Mouse (Mus musculus): ENCODE results near the gene Fam155a.
"Not testable (repeated sequence)": the region's sequence is repeated elsewhere in the genome, so short reads cannot be mapped to it uniquely, and the experiment has no call there.

Gene Fam155a

DNA sequence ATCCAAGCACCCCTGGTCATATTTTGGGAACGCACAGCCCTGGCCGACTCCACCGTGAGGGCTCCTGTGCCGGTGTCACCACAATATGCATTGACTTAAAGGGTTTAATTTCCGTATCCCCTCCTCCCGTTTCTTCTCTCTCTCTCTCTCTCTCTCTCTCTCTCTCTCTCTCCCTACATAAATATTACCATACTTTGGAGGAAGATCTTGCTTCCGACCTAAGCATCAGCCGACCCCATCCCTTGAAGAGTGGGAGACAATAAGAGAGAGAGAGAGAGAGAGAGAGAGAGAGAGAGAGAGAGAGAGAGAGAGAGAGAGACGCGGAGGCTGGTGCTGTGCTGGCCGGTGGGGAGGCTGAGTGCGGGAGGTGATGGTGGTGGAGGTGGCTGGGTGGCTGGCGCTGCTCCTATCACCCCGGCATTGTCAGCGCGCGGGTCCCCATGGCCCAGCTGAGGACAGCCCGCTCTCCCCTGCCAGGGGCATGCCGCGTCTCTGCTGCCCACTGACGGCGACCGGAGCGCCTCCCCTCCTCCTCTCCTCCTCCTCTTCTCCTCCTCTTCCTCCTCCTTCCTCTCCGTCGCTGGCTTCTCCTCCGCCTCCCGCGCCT is at the start of gene Fam155a:
Gene Fam155a, minus strand, starts transcription at position 163 of the 607 bp plus-strand sequence.
- DNase-seq (ENCODE audit: low read depth, low spot score), result no peak

DNA sequence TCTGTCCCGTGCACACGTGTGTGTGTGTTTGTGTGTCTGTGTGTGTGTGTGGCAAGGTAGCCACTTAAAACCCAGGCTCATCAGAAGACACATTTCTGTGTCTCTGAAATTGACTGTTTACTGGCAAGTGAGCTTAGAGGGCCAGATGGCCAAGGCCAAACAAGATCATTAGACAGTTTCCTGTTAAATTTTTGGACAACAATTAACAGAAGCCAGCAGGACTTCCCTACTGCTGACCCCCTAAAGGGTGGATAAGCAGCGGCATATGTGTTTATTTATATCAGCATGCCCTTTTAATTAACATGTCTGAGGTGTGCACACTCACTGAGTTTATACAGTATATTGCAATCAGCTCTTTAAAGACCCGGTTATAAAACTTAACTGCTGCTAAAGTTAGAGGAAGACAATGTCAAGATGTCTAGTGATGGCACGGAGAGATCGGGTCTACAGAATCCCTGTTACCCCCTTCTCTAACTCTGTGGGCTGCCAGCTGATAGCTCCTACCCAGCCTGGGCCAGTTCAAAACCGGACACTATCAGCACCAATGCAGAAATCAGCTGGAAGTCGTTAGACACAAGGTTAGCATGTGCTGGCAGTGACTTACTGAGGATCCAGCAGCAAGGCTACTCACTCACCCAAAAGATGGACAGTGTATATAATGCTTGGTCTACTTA is 42.4 kb upstream of the Fam155a start:
- DNase-seq (ENCODE audit: low read depth, low spot score), result no peak

DNA sequence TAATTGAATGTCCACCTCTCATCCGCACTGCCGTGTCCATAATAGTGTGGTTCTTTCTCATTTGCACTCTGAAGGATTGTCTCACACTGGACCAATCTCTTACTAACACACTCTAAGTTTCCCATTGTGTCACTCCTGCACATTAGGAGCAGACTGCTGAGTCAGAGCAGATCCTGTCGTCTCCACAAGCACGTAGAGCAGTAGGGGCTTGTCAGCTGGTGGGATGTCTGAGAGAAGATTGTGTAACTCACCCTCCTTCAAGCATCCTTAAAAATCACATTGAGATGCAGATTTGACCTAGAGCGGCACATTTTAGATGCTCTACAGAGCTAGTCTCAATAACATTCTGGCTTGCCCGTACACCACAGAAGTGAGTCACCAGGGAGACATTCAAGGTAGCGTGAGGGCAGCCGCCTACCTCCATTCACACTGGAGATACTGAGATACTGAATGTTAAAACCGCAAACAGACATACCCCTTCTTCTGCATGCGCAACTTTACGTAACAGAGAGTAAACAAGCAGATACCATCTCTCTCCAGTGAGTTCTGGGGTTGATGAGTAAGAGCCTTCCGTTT is 40.1 kb upstream of the Fam155a start:
- DNase-seq (ENCODE audit: low read depth, low spot score), result no peak

DNA sequence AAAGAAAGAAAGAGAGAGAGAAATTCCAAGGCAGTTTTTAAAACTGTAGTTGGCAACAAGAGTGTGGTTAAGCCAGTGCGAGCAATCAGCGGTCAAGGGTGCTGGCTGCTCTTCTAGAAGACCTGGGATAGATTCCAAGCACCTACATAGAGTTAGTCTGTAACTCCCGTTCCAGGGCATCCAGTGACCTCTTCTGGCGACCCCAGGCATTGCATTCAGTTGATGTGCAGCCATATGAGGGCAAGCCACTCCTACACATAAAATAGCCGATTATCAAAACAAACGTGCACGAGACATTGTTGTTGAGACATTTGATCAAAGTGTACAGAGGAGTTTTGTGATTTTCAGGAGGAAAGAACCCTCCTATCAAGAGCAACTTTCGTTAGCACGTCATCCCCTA is 37.6 kb upstream of the Fam155a start:
- DNase-seq (ENCODE audit: low read depth, low spot score), result no peak

DNA sequence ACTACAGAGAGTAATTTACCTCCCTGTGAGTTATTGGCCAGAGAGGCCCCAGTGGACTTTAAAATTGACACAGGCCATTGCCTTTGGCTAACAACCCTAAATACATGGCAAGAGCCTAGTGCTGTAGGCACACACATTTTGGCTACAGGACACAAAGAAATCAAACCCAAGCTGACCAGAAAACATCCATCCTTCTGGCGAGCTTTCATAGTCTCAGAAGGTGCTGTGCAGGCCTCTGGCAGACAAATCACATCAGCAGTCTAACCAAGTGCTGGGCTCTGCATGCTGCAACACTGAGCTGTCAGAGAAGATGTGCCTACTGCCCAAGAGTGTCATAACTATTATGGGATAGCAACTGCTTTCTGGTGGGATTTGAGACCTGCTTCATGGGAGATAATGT is 34.7 kb upstream of the Fam155a start:
- no peak for DNase-seq (ENCODE audit: low read depth, low spot score)

DNA sequence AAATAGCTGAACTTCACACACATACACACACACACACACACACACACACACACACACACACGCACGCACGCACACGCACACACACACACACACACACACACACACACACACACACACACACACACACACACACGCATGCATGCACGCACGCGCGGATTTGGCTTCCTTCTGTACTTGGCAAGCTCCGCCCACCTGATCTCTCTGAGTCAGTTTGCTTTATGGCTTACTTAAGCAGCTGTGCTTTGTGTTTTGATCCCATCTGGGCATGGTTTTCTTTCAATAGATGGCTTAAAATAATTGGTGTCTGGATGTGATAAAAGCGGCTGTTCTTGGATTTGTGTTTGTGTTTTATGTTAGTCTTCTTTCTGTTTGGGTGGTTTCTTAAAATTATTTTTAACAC is 29.4 kb upstream of the Fam155a start:
- not testable (repeated sequence) for DNase-seq (ENCODE audit: low read depth, low spot score)

DNA sequence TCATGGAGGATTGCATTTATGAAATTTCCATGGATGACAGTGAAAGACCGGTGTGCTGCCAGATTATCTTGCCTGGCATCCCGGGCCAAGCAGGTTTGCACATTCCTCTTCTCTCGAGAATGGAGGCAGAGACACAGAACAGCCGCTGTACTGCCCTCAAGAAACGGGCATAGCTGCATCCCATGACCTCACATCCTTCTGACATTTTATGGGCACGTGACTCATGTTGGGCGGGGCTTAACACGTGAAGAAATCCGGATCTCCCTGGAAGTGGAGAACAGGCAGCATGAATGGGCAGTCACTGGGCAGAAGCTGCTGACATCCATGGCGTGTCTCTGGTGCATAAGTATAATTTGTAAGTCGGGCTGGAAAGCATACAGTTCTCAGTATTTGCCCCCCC is 29.0 kb upstream of the Fam155a start:
- DNase-seq (ENCODE audit: low read depth, low spot score), result no peak

DNA sequence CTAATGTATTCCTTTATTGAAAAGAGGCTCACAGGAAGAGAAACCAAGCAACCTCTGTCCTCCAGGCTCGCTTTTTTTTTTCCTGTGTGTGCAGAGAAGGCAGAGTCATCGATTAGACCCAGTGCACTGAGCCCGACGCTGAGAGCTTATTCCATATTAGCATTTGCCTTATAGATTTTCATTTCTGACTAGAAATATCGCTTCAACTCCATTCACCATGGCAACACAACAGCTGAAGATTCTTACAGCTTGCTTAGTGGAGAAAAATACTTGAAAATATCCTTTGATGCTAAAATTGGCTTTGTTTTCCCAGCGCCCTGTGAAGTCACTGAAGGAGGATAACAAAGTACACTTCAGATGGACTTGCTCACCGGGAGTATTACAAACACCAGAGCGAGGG is 26.6 kb upstream of the Fam155a start:
- DNase-seq (ENCODE audit: low read depth, low spot score), result no peak

DNA sequence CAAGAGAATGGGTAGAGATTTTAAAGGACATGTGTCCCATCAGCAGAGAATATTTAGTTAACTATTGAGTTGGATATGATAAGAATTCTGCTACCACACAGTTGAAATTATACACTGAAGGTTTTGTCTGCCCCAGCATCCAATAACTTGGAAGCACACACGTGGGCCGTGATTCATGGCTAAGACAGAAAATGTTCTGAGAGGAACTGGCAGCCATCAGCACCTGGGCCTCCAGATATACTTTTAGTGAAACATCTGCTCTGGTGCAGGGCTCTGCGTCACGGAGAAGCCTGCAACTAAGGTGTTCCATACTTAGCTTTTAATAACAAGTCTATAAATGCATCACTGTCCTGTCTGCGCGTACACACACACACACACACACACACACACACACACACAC is 24.8 kb upstream of the Fam155a start:
- DNase-seq (ENCODE audit: low read depth, low spot score), result no peak

DNA sequence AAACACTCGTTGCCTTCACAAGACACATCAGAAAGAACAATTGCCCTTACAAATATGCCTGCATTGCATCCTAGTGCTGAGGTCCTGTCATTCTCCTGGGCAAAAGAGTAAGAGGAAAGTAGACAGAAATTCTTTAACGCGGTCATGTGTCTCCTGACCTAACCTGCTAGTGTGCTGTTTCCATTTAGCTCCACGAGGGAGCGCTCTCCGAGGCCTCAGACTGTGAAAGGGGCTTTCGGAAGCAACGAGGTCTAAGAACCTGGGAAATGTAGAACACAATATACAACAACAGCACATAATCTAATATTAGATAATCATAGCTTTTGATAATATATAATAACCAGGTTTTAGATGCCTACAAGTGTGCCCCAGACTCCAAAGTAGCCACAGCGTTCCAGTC is 22.4 kb upstream of the Fam155a start:
- no peak for DNase-seq (ENCODE audit: low read depth, low spot score)

DNA sequence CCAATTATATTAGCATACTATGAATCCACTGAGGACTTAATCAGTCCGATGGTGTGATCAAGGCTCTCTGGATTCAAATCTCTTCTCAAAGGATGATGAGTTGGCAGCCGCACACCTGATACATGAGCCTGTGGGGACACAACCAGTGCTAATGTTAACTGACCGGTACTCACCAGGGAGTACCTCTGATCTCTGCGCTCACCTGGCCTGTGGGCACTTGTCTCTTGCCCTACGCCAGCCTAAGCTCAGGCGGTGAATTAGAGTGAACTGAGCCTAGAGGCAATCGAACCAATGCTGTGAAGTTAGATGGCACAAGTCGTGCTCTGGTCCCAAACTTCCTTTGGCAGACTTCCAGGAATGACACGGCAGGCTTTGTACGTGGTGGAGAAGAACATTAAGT is 9.4 kb upstream of the Fam155a start:
- no peak for DNase-seq (ENCODE audit: low read depth, low spot score)

DNA sequence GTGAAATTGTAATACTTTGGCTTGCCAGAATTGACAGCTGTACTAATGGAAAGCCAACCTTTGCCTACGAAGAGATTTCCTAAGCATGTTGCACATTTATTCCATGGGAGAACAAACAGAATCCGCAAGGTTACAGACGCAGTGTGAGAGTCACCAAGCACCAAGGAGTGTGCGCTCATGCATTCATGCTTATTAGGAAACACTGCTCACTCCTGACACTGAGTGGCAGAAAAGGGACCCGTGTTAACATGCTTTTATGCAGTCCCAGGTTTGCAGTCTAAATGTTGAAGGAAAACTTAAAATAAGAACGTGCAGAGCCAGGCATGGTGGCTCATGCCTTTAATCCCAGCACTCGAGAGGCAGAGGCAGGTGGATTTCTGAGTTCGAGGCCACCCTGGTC is 7.2 kb upstream of the Fam155a start:
- DNase-seq (ENCODE audit: low read depth, low spot score), result no peak

DNA sequence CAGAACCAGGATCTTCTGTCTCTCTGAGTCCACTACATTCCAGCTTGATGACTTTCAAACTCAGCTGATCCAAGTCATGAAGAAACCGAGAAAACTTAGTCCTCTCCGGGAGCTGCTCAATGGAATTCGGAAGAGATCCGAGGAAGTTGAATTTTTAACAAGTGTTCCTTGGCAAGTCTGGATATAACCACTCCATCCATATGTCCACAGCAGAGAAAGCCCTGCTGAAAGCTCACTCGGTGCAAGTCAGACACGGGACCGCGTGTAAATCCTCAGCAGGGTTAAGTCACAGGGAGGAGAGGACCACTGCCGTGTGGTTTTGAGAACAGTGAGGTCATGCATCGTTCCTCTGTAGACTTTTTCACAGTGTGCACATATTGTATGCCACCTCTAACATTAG is 5.9 kb upstream of the Fam155a start:
- DNase-seq (ENCODE audit: low read depth, low spot score), result no peak

DNA sequence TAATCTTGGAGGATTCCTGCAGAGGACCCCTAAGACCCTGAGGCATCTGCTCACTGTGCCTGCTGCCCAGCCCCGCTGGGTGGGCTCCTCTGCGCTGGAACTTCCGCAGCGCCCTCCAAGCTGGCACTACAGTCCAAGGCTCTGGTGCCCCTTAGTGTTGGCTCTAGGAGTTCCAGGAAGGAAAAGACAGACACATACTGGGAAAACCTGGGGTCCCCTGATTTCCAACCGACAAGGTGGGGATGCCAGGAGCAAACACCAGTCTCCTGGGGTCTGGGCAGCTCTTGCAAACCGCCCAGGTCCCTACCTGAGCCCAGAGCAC is 1.5 kb upstream of the Fam155a start:
- DNase-seq (ENCODE audit: low read depth, low spot score), result no peak

DNA sequence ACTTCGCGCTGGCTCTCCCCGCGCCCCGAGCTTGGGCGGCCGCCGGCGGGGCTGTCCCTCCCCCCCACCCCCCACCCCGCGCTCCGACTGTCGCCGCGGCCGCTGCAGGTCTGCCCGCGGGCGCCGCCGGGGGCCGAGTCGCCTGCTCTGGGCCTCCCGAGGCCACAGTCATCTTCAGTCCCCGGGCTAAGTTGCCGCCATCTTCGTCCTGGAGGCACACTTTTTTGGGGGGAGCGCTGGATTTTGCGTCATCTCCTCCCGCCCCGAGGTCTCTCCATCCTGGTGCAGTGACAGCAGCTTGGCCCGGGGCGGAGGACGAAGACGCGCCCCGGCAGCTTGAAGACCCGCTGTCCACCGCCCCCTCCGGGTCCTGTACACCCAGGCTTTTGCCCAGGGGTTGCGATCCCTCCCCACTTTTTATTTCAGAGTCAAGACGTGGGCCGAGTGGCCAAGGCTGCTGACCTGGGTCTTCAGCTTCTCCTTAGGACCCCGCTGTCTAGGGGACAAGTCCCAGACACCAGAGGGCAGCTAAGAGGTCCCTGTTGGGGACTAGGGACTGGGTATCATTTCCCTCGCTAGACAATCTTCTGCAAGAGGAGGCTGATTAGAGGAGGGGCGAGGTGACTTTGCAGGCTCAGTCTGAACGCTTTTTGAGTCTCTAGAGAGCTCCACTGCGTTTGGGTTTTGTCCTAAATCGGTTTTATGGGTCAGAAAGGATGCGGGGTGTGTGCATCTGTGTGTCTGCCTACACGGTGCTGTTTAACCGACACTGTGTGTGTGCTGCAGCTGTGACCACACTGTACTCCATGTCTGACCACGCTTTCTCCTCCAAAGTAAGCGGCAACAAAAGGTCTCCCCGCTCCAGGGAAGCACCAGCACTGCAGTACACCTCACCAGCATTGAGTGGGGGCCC is 901 bp upstream of the Fam155a start:
- no peak for DNase-seq (ENCODE audit: low read depth, low spot score)

DNA sequence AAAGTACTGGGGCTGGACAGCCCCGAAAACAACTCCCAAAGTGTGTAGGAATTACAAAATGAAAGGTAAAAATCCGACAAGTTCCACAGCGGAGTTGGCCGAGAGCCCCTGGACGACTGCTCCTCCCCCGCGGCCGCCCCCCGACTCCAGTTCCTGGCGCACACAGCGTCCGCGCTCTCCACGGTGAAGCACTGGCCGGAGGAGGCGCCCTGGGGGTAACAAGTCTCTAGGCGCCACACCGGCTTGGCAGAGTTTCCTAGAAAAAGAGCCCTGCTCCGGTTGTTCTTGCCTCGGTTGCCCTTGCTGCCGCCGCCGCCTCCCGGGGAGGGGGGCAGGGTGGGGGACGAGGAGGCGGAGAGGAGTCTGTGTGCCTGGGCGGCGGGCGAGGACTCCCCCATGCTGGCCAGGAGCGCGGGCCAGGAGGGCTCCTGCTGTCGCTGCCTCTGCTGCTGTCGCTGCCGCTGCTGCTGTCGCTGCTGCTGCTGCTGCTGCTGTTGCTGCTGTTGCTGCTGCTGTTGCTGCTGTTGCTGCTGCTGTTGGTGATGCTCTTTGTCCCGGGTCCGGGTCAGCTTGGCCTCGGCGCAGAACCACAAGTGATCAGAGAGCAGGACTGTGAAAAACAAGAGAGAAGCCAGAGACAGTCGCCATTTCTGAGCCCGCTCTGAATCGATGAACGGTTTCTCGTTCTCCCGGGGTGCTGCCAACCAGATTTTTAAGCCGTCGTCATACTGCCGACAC is 531 bp downstream of the Fam155a start:
- no peak for DNase-seq (ENCODE audit: low read depth, low spot score)

DNA sequence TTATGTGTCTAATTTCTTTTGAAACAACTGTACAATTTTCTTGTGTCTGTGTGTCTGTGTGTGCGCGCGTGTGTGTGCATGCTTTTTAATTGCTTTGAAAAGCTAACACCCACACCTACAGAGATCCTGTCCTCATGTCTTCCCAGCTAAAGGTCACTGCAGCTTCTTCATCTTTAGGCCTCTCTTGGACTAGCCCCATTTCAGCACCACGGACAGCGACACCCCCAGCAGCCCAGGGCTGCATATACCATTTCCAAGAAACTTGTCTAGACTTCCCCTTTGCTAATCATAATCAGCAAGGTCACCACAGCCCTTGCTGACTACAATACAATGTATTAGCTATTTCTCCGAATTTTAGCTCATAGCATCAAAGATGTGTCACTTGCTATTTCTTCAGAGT is 1.9 kb downstream of the Fam155a start:
- DNase-seq (ENCODE audit: low read depth, low spot score), result no peak

DNA sequence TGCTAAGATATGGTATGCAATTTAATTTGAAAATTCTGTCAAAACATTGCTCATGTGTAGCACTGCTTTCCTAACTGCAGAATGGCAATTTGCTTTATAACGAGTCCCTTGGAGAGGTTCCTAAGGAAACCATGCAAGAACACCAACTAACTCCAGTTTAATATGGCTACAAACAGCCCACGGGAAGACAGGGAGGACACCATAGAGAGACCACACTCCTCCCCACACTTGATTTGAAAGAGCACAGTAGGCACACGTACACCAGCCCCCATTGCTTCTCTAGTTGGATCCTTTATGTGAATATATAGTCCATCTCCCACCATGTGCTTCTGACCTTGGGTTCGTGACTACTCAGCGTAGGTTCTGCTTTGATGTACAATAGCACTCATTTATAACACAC is 35.8 kb downstream of the Fam155a start:
- no peak for DNase-seq (ENCODE audit: low read depth, low spot score)

DNA sequence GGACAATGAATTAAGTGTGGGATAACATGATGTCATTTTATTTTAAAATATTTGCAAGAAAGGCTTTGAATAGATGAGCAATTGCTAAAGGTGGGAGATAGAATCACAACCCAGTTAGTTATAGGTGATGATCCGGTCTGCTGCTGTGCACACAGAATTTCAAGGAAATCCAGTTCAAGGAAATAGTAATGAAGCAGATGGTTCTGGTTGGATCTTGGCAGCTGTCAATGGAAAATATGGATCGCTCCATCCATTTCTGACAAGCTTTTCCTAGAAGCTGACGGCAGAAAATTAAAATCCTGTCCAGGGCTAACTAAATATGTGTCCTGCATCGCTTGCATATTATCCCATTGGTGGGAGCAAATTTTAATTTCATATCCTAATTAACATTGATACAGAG is 61.2 kb downstream of the Fam155a start:
- no peak for DNase-seq (ENCODE audit: low read depth, low spot score)

DNA sequence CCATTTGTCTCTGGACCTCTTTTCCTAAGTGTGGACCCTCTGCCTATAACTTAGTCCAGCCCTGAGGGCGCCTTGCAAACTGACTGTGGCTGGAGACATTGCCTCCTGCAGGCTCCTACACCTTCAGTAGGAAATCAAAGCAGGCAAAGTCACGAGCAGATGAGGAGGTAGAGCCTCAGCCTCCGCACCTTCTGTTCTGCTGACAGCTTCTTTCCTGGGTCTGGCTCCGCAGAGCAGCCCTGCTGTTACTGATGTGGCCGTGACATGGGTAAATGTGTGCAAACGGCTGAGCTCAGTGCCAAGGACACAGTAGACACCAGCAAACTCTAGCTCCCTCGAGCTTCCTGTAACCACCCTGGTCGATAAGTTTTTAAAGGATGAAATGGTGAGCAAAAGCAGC is 63.5 kb downstream of the Fam155a start:
- DNase-seq (ENCODE audit: low read depth, low spot score), result no peak

DNA sequence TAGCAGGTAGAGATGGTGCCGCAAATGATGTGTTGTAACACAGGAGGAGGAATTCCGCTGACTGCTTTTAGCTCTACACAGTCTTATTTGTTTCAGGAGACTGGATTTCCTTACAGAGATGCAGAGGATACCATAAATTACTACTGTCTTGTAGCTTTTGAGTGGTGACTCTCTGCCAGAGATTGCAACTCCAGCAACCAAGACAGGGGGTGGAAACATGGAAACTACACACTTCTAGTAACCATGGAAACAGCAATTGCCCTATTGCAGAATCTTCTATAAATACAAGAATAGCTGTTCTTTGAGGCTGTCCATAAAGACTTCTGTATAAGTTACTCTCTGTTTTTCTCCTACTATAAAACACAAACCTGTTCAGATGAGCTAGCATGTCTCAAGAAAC is 76.2 kb downstream of the Fam155a start:
- DNase-seq (ENCODE audit: low read depth, low spot score), result no peak

DNA sequence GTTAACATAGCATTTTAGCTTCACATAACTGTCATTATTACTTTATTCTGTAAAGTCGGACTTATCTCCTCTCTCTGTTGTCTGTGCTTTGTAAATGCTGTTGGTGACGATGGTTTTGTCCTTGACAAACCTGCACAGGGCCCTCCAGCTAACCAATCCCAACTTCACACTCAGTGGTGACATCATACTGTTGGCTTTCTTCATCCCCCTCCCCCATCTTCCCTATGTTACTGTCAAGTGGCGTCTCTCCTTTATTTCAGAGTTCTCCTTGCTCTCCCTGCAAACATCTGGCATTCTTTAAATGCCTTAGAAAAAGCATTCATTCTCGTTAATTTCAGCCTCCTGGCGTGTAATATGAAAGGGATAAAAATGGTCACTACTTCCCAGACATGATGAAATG is 78.6 kb downstream of the Fam155a start:
- DNase-seq (ENCODE audit: low read depth, low spot score), result no peak
